Comparison of ENCODE assay signal across 8 mouse cellular contexts in genomic region chr1:67038246-67038987, GRCm38 (mm10). TPM values are rescaled to one million over a fixed set of nuclear protein-coding genes. Genes with fewer than 3 reads are reported as not detected.
DNase-seq lines count a peak whose midpoint lies in the region; ATAC-seq lines count a peak whose summit lies in the region.

Gene Lancl1, minus strand, starts transcription at chr1:67038872.

- H3K27ac ChIP-seq in hindbrain, embryonic 11.5 days (ENCODE audit: low read depth, low read length), result no peak within 1 kb of the TSS

- peak within 1 kb of the TSS; percentile 75 for H3K4me2 ChIP-seq in hindbrain, embryonic 11.5 days (replicated peaks; ENCODE audit: low read depth, low read length)

- H3K9ac ChIP-seq in hindbrain, embryonic 11.5 days (ENCODE audit: low read depth, low read length), result peak within 1 kb of the TSS; percentile 82

- ATAC-seq in hindbrain, embryonic 11.5 days (ENCODE audit: low FRiP score), result peak; percentile 97

- no peaks in the 10 kb centered on the region for H3K36me3 ChIP-seq in hindbrain, embryonic 11.5 days (ENCODE audit: control insufficient read depth, insufficient read depth, low read length)

- H3K9me3 ChIP-seq in hindbrain, embryonic 11.5 days (ENCODE audit: control insufficient read depth, low read length), result no peaks in the 10 kb centered on the region

- under 1% methylated on average over 46 of the region's 47 CpGs for WGBS in hindbrain, embryonic 11.5 days

- H3K4me3 ChIP-seq in hindbrain, embryonic 11.5 days (ENCODE audit: low read depth, low read length), result peak within 1 kb of the TSS; percentile 92

- no peaks in the 10 kb centered on the region for H3K4me1 ChIP-seq in hindbrain, embryonic 11.5 days (replicated peaks; ENCODE audit: control insufficient read depth, insufficient read depth, low read length)

- DNase-seq in MN1 (ENCODE audit: low spot score), result peak; percentile 91
- DNase-seq in cerebellum, adult 9-10 months, result peak; percentile 88
- peak; percentile 87 to 96 for DNase-seq in frontal cortex, adult 2 months (ENCODE audit: extremely low spot score in 1 of 2, low spot score in 1 of 2)
- DNase-seq in hindbrain, embryonic 11.5 days (ENCODE audit: low spot score), result peak; percentile 91
- DNase-seq in layer of hippocampus, postnatal 10 days (ENCODE audit: low spot score in 2 of 2), result peak; percentile 87 to 91
- peak; percentile 93 for DNase-seq in lung, postnatal 10 days
- DNase-seq in ovary, postnatal 36 days (ENCODE audit: low spot score), result peak; percentile 85
- DNase-seq in thymus, postnatal 25 days, result peak; percentile 91

- H3K27me3 ChIP-seq in hindbrain, embryonic 11.5 days (ENCODE audit: control insufficient read depth, insufficient read depth, low read length), result no peaks in the 10 kb centered on the region

RNA-seq across cellular contexts. Expression of gene Lancl1, which starts in this region (rescaled TPM):
- polyA plus RNA-seq in frontal cortex, adult 2 months (2012; rRNA removed), result 200 and 226 TPM in 2 replicates
- 99.4 and 111 TPM in 2 replicates for polyA plus RNA-seq in hindbrain, embryonic 11.5 days (2014; fragmentation: Nextera tagmentation; extraction: Ambion mirVana)
- total RNA-seq in layer of hippocampus, postnatal 10 days (2021), result 100 to 1,000 TPM; 136 to 145 TPM
